ENCODE assay signal across 25 mouse cellular contexts in genomic region chr6:48482501-48482900, GRCm38 (mm10). TPM values are rescaled to one million over a fixed set of nuclear protein-coding genes. Genes with fewer than 3 reads are reported as not detected.
A peak's percentile ranks its signal among the peaks of the same experiment; 100 is the strongest.
DNase-seq lines count a peak whose midpoint lies in the region; ATAC-seq and TF ChIP-seq lines count a peak whose summit lies in the region.
"Had no signal": no experiment of that assay in that cellular context is flagged by ENCODE, and none has a peak within 500 bp of the region (broad histone marks: within the 10 kb centered on the region; RNA-seq: fewer than 3 reads in every experiment).

No protein-coding gene starts in this region.

- no peak for TF ChIP-seq EP300 in stomach, postnatal 0 days (optimal IDR thresholded peaks at IDR 0.05)

- H3K4me1 ChIP-seq in hindbrain, embryonic 10.5 days (replicated peaks) = peaks cover 27% of the 10 kb centered on the region
- no peaks in the 10 kb centered on the region for H3K4me1 ChIP-seq in hindbrain, embryonic 14.5 days (replicated peaks; ENCODE audit: control insufficient read depth, insufficient read depth, low read length)
- H3K4me1 ChIP-seq in midbrain, postnatal 0 days (ENCODE audit: insufficient read depth, low read length) = no peaks in the 10 kb centered on the region
- no peaks in the 10 kb centered on the region for H3K4me1 ChIP-seq in midbrain, embryonic 15.5 days
- H3K4me1 ChIP-seq in embryonic facial prominence, embryonic 13.5 days = peaks cover 32% of the 10 kb centered on the region
- H3K4me1 ChIP-seq in stomach, postnatal 0 days (replicated peaks; ENCODE audit: control insufficient read depth, insufficient read depth) = no peaks in the 10 kb centered on the region

- H3K36me3 ChIP-seq in hindbrain, embryonic 10.5 days = no peaks in the 10 kb centered on the region
- no peaks in the 10 kb centered on the region for H3K36me3 ChIP-seq in hindbrain, embryonic 14.5 days (replicated peaks; ENCODE audit: control insufficient read depth, insufficient read depth)
- H3K36me3 ChIP-seq in midbrain, postnatal 0 days (ENCODE audit: insufficient read depth, low read length) = no peaks in the 10 kb centered on the region
- no peaks in the 10 kb centered on the region for H3K36me3 ChIP-seq in midbrain, embryonic 15.5 days (replicated peaks)
- H3K36me3 ChIP-seq in embryonic facial prominence, embryonic 13.5 days = no peaks in the 10 kb centered on the region
- no peaks in the 10 kb centered on the region for H3K36me3 ChIP-seq in stomach, postnatal 0 days (ENCODE audit: control insufficient read depth, insufficient read depth, low read length)
- H3K36me3 ChIP-seq: heart, embryonic 15.5 days; liver, embryonic 12.5 days; midbrain, embryonic 13.5 days; neural tube, embryonic 13.5 days had no signal

- H3K4me2 ChIP-seq in hindbrain, embryonic 14.5 days (replicated peaks) = no peak overlapping the region
- no peak overlapping the region for H3K4me2 ChIP-seq in midbrain, postnatal 0 days (ENCODE audit: low read depth, low read length, poor library complexity, severe bottlenecking)
- no peak overlapping the region for H3K4me2 ChIP-seq in midbrain, embryonic 15.5 days
- no peak overlapping the region for H3K4me2 ChIP-seq in embryonic facial prominence, embryonic 13.5 days
- no peak overlapping the region for H3K4me2 ChIP-seq in stomach, postnatal 0 days (replicated peaks; ENCODE audit: low read depth)
- H3K4me2 ChIP-seq: heart, embryonic 15.5 days; liver, embryonic 12.5 days; midbrain, embryonic 13.5 days; neural tube, embryonic 13.5 days had no signal

- H3K4me3 ChIP-seq in hindbrain, embryonic 10.5 days = no peak overlapping the region
- H3K4me3 ChIP-seq in hindbrain, embryonic 14.5 days (replicated peaks; ENCODE audit: low read length) = no peak overlapping the region
- no peak overlapping the region for H3K4me3 ChIP-seq in midbrain, postnatal 0 days (ENCODE audit: low read depth, low read length)
- no peak overlapping the region for H3K4me3 ChIP-seq in midbrain, embryonic 15.5 days
- no peak overlapping the region for H3K4me3 ChIP-seq in embryonic facial prominence, embryonic 13.5 days
- no peak overlapping the region for H3K4me3 ChIP-seq in stomach, postnatal 0 days (ENCODE audit: low read depth, low read length)
- H3K4me3 ChIP-seq: gastrocnemius, adult 2 months; heart, embryonic 15.5 days; liver, embryonic 12.5 days; midbrain, embryonic 13.5 days; myocyte; neural tube, embryonic 13.5 days had no signal

- no peaks in the 10 kb centered on the region for H3K9me3 ChIP-seq in hindbrain, embryonic 10.5 days
- H3K9me3 ChIP-seq in hindbrain, embryonic 14.5 days (ENCODE audit: control insufficient read depth, low read length) = no peaks in the 10 kb centered on the region
- no peaks in the 10 kb centered on the region for H3K9me3 ChIP-seq in midbrain, postnatal 0 days (ENCODE audit: low read length)
- H3K9me3 ChIP-seq in midbrain, embryonic 15.5 days = no peaks in the 10 kb centered on the region
- no peaks in the 10 kb centered on the region for H3K9me3 ChIP-seq in embryonic facial prominence, embryonic 13.5 days
- H3K9me3 ChIP-seq in stomach, postnatal 0 days (ENCODE audit: control insufficient read depth, low read length) = no peaks in the 10 kb centered on the region
- H3K9me3 ChIP-seq: heart, embryonic 15.5 days; liver, embryonic 12.5 days; midbrain, embryonic 13.5 days; neural tube, embryonic 13.5 days had no signal

- peaks cover 2% of the 10 kb centered on the region; the same call in 1 of the 2 replicates for H3K27me3 ChIP-seq in hindbrain, embryonic 10.5 days (ENCODE audit: insufficient read depth, poor library complexity, severe bottlenecking)
- no peaks in the 10 kb centered on the region for H3K27me3 ChIP-seq in hindbrain, embryonic 14.5 days (ENCODE audit: control insufficient read depth, insufficient read depth, low read length)
- H3K27me3 ChIP-seq in midbrain, postnatal 0 days (ENCODE audit: insufficient read depth, low read length) = no peaks in the 10 kb centered on the region
- H3K27me3 ChIP-seq in midbrain, embryonic 15.5 days (replicated peaks) = no peaks in the 10 kb centered on the region
- no peaks in the 10 kb centered on the region for H3K27me3 ChIP-seq in embryonic facial prominence, embryonic 13.5 days
- no peaks in the 10 kb centered on the region for H3K27me3 ChIP-seq in stomach, postnatal 0 days (ENCODE audit: control insufficient read depth, insufficient read depth, low read length)
- H3K27me3 ChIP-seq: midbrain, embryonic 13.5 days; neural tube, embryonic 13.5 days had no signal

- no peak for TF ChIP-seq CTCF in midbrain, postnatal 0 days (IDR thresholded peaks at IDR 0.05)
- no peak for TF ChIP-seq CTCF in stomach, postnatal 0 days (IDR thresholded peaks at IDR 0.05; ENCODE audit: low read depth)

- H3K9ac ChIP-seq in hindbrain, embryonic 14.5 days = no peak overlapping the region
- no peak overlapping the region for H3K9ac ChIP-seq in midbrain, postnatal 0 days (replicated peaks; ENCODE audit: low read length, poor library complexity, severe bottlenecking)
- H3K9ac ChIP-seq in midbrain, embryonic 15.5 days = no peak overlapping the region
- H3K9ac ChIP-seq in embryonic facial prominence, embryonic 13.5 days = 0 out of 2 replicates have a peak overlapping the region, but pooled peaks have one; percentile 36
- H3K9ac ChIP-seq in stomach, postnatal 0 days (ENCODE audit: low read length) = no peak overlapping the region
- H3K9ac ChIP-seq: forebrain, postnatal 0 days; heart, embryonic 15.5 days; liver, embryonic 12.5 days; neural tube, embryonic 13.5 days had no signal

- H3K27ac ChIP-seq in hindbrain, embryonic 10.5 days = 0 out of 2 replicates have a peak overlapping the region, but pooled peaks have one; percentile 40
- no peak overlapping the region for H3K27ac ChIP-seq in hindbrain, embryonic 14.5 days
- no peak overlapping the region for H3K27ac ChIP-seq in midbrain, postnatal 0 days (ENCODE audit: low read depth, low read length)
- no peak overlapping the region for H3K27ac ChIP-seq in midbrain, embryonic 15.5 days
- peak overlapping the region; percentile 83 for H3K27ac ChIP-seq in embryonic facial prominence, embryonic 13.5 days
- H3K27ac ChIP-seq in stomach, postnatal 0 days (replicated peaks) = no peak overlapping the region
- H3K27ac ChIP-seq: gastrocnemius, adult 2 months; heart, embryonic 15.5 days; liver, embryonic 12.5 days; midbrain, embryonic 13.5 days; neural tube, embryonic 13.5 days had no signal

- ATAC-seq in hindbrain, embryonic 14.5 days (ENCODE audit: low FRiP score) = no peak
- no peak; the same call in 1 of the 2 replicates for ATAC-seq in midbrain, postnatal 0 days (ENCODE audit: low FRiP score)
- no peak for ATAC-seq in midbrain, embryonic 15.5 days (replicated peaks)
- ATAC-seq in embryonic facial prominence, embryonic 13.5 days (ENCODE audit: insufficient number of reproducible peaks, insufficient read depth, low FRiP score, low TSS enrichment, low read depth) = peak; percentile 3; the same call in 1 of the 2 replicates
- ATAC-seq in stomach, postnatal 0 days (ENCODE audit: low FRiP score, low TSS enrichment) = no peak
- ATAC-seq: forebrain, postnatal 0 days; liver, embryonic 12.5 days; midbrain, embryonic 13.5 days had no signal

- DNase-seq in hindbrain, embryonic 10.5 days (ENCODE audit: low spot score) = no peak
- DNase-seq in hindbrain, embryonic 14.5 days (ENCODE audit: low spot score) = no peak
- DNase-seq in midbrain, postnatal 0 days (ENCODE audit: low spot score) = peak; percentile 34
- DNase-seq in stomach, postnatal 0 days (ENCODE audit: low spot score) = no peak
- no peak for DNase-seq in frontal cortex, postnatal 14 days (ENCODE audit: low spot score in 2 of 2)
- DNase-seq: adrenal gland, postnatal 36 days; cerebellum, adult 11-12 months; forebrain, postnatal 0 days; gastrocnemius, adult 2 months; heart, postnatal 36 days; kidney, adult 11 months; layer of hippocampus, adult 9-11 months; lung, adult 18-20 months; lung, postnatal 10 days; retina, postnatal 1 day; right cerebral cortex, postnatal 25 days; spleen, adult 18-20 months; thymus, postnatal 36 days had no signal

- WGBS in hindbrain, embryonic 10.5 days = 68% methylated on average over 5 of the region's 5 CpGs
- 67% methylated on average over 5 of the region's 5 CpGs for WGBS in hindbrain, embryonic 14.5 days
- 63% methylated on average over 5 of the region's 5 CpGs for WGBS in midbrain, postnatal 0 days
- WGBS in midbrain, embryonic 15.5 days = 64% methylated on average over 5 of the region's 5 CpGs
- WGBS in embryonic facial prominence, embryonic 13.5 days = 64% methylated on average over 5 of the region's 5 CpGs
- WGBS in stomach, postnatal 0 days = 83% methylated on average over 5 of the region's 5 CpGs

RNA-seq across cellular contexts. Expression of gene Sspo, which starts 34.5 kb away (rescaled TPM):
- 0.50 and 0.64 TPM in 2 replicates for polyA plus RNA-seq in hindbrain, embryonic 10.5 days (2016; fragmentation: Nextera tagmentation; extraction: Ambion mirVana)
- 0.20 and 0.35 TPM in 2 replicates for polyA plus RNA-seq in hindbrain, embryonic 14.5 days (2014; fragmentation: Nextera tagmentation; extraction: Ambion mirVana)
- 4.6 and 7.3 TPM in 2 replicates for total RNA-seq in midbrain, postnatal 0 days (2014; rRNA removed)
- 0.67 and 1.2 TPM in 2 replicates for polyA plus RNA-seq in midbrain, postnatal 0 days (2015; fragmentation: Nextera tagmentation; extraction: Ambion mirVana)
- polyA plus RNA-seq in midbrain, embryonic 15.5 days (2015; fragmentation: Nextera tagmentation; extraction: Ambion mirVana) = 0.40 and 0.46 TPM in 2 replicates
- 0.25 and 0.46 TPM in 2 replicates for polyA plus RNA-seq in embryonic facial prominence, embryonic 13.5 days (2015; fragmentation: Nextera tagmentation; extraction: Ambion mirVana)
- 0.04 and 0.07 TPM in 2 replicates for polyA plus RNA-seq in stomach, postnatal 0 days (2015; fragmentation: Nextera tagmentation; extraction: Ambion mirVana)

RNA-seq across cellular contexts. Expression of gene Zfp467, which starts 36.9 kb away (rescaled TPM):
- polyA plus RNA-seq in hindbrain, embryonic 10.5 days (2016; fragmentation: Nextera tagmentation; extraction: Ambion mirVana) = 12.4 and 16.2 TPM in 2 replicates
- polyA plus RNA-seq in hindbrain, embryonic 14.5 days (2014; fragmentation: Nextera tagmentation; extraction: Ambion mirVana) = 25.8 and 32.4 TPM in 2 replicates
- 28.0 and 43.0 TPM in 2 replicates for total RNA-seq in midbrain, postnatal 0 days (2014; rRNA removed)
- polyA plus RNA-seq in midbrain, postnatal 0 days (2015; fragmentation: Nextera tagmentation; extraction: Ambion mirVana) = 41.7 and 44.6 TPM in 2 replicates
- polyA plus RNA-seq in midbrain, embryonic 15.5 days (2015; fragmentation: Nextera tagmentation; extraction: Ambion mirVana) = 28.9 and 33.8 TPM in 2 replicates
- polyA plus RNA-seq in embryonic facial prominence, embryonic 13.5 days (2015; fragmentation: Nextera tagmentation; extraction: Ambion mirVana) = 30.2 and 31.6 TPM in 2 replicates
- 24.2 and 29.5 TPM in 2 replicates for polyA plus RNA-seq in stomach, postnatal 0 days (2015; fragmentation: Nextera tagmentation; extraction: Ambion mirVana)

RNA-seq across cellular contexts. Expression of gene Atp6v0e2, which starts 54.9 kb away (rescaled TPM):
- polyA plus RNA-seq in hindbrain, embryonic 10.5 days (2016; fragmentation: Nextera tagmentation; extraction: Ambion mirVana) = 45.7 and 62.2 TPM in 2 replicates
- 230 and 241 TPM in 2 replicates for polyA plus RNA-seq in hindbrain, embryonic 14.5 days (2014; fragmentation: Nextera tagmentation; extraction: Ambion mirVana)
- 398 and 447 TPM in 2 replicates for total RNA-seq in midbrain, postnatal 0 days (2014; rRNA removed)
- polyA plus RNA-seq in midbrain, postnatal 0 days (2015; fragmentation: Nextera tagmentation; extraction: Ambion mirVana) = 497 and 556 TPM in 2 replicates
- 292 and 304 TPM in 2 replicates for polyA plus RNA-seq in midbrain, embryonic 15.5 days (2015; fragmentation: Nextera tagmentation; extraction: Ambion mirVana)
- 13.4 and 13.9 TPM in 2 replicates for polyA plus RNA-seq in embryonic facial prominence, embryonic 13.5 days (2015; fragmentation: Nextera tagmentation; extraction: Ambion mirVana)
- 22.1 and 23.0 TPM in 2 replicates for polyA plus RNA-seq in stomach, postnatal 0 days (2015; fragmentation: Nextera tagmentation; extraction: Ambion mirVana)

Comparison
In these comparisons a context has a peak if more than half of its experiments do, and no peak if none do; other contexts are left out.
1. H3K27ac ChIP-seq: peak in hindbrain, embryonic 10.5 days (single experiment) and embryonic facial prominence, embryonic 13.5 days (single experiment); none in hindbrain, embryonic 14.5 days (single experiment), midbrain, postnatal 0 days (single experiment), midbrain, embryonic 15.5 days (single experiment) and stomach, postnatal 0 days (single experiment).